Comparison of ENCODE assay signal across 8 mouse cellular contexts in genomic region chr10:93588796-93589195, GRCm38 (mm10). TPM values are rescaled to one million over a fixed set of nuclear protein-coding genes. Genes with fewer than 3 reads are reported as not detected.
DNase-seq lines count a peak whose midpoint lies in the region; ATAC-seq and TF ChIP-seq lines count a peak whose summit lies in the region.

No protein-coding gene starts in this region.

- peak overlapping the region; percentile 83 for H3K9ac ChIP-seq in intestine, embryonic 16.5 days (ENCODE audit: low read depth, low read length)
- H3K9ac ChIP-seq in neural tube, embryonic 14.5 days (replicated peaks; ENCODE audit: low read depth, low read length) = peak overlapping the region; percentile 86

- peak; percentile 38 for ATAC-seq in intestine, embryonic 16.5 days
- ATAC-seq in neural tube, embryonic 14.5 days (ENCODE audit: low read depth) = 0 out of 2 replicates have a peak, but pooled peaks have one; percentile 16

- no peak for TF ChIP-seq POLR2A in spleen, adult 2 months (IDR thresholded peaks at IDR 0.05; ENCODE audit: low read depth, low read length)

- 2% methylated on average over 11 of the region's 11 CpGs for WGBS in spleen, adult 2 months
- 2% methylated on average over 11 of the region's 11 CpGs for WGBS in intestine, embryonic 16.5 days
- under 1% methylated on average over 11 of the region's 11 CpGs for WGBS in neural tube, embryonic 14.5 days

- no peaks in the 10 kb centered on the region for H3K9me3 ChIP-seq in intestine, embryonic 16.5 days (ENCODE audit: control insufficient read depth, low read length)
- no peaks in the 10 kb centered on the region for H3K9me3 ChIP-seq in neural tube, embryonic 14.5 days (ENCODE audit: control insufficient read depth, low read length)

- H3K4me2 ChIP-seq in intestine, embryonic 16.5 days (ENCODE audit: low read depth, low read length) = peak overlapping the region; percentile 76
- peak overlapping the region; percentile 54 for H3K4me2 ChIP-seq in neural tube, embryonic 14.5 days (ENCODE audit: low read depth, low read length)

- peaks cover 6% of the 10 kb centered on the region for H3K4me1 ChIP-seq in spleen, adult 2 months (ENCODE audit: control insufficient read depth, insufficient read depth, insufficient read length)
- H3K4me1 ChIP-seq in intestine, embryonic 16.5 days (ENCODE audit: control insufficient read depth, insufficient read depth, low read length) = peaks cover 10% of the 10 kb centered on the region; the same call in 1 of the 2 replicates
- H3K4me1 ChIP-seq in neural tube, embryonic 14.5 days (ENCODE audit: control insufficient read depth, insufficient read depth, low read length) = peaks cover 9% of the 10 kb centered on the region

- no peak for TF ChIP-seq CTCF in spleen, adult 2 months (IDR thresholded peaks at IDR 0.05; ENCODE audit: extremely low read depth, insufficient read depth, insufficient read length, insufficient replicate concordance)

- peaks cover 2% of the 10 kb centered on the region; the same call in 1 of the 2 replicates for H3K36me3 ChIP-seq in spleen, adult 2 months (ENCODE audit: control insufficient read depth, insufficient read depth, low read length)
- no peaks in the 10 kb centered on the region for H3K36me3 ChIP-seq in intestine, embryonic 16.5 days (ENCODE audit: control insufficient read depth, insufficient read depth, low read length)
- H3K36me3 ChIP-seq in neural tube, embryonic 14.5 days (ENCODE audit: control insufficient read depth, insufficient read depth, low read length) = no peaks in the 10 kb centered on the region; the same call in 1 of the 2 replicates

- H3K27me3 ChIP-seq in spleen, adult 2 months (ENCODE audit: control insufficient read depth, insufficient read depth, low read length) = no peaks in the 10 kb centered on the region
- no peaks in the 10 kb centered on the region for H3K27me3 ChIP-seq in intestine, embryonic 16.5 days (replicated peaks; ENCODE audit: control insufficient read depth, insufficient read depth, low read length)
- no peaks in the 10 kb centered on the region; the same call in 1 of the 2 replicates for H3K27me3 ChIP-seq in neural tube, embryonic 14.5 days (ENCODE audit: control insufficient read depth, insufficient read depth, low read length)

- peak overlapping the region; percentile 79 for H3K4me3 ChIP-seq in spleen, adult 2 months (ENCODE audit: extremely low read depth, insufficient read depth, insufficient read length)
- peak overlapping the region; percentile 82 for H3K4me3 ChIP-seq in intestine, embryonic 16.5 days (ENCODE audit: low read length)
- peak overlapping the region; percentile 79 for H3K4me3 ChIP-seq in neural tube, embryonic 14.5 days (ENCODE audit: low read depth, low read length)

- intact Hi-C loops in left cerebral cortex, postnatal 4 days (cut with DNase I) = loop anchor here (10.0 kb wide), 1 partner anchor 104 kb away; the partner anchor contains the start of gene Hal

- peak overlapping the region; percentile 60 for H3K27ac ChIP-seq in spleen, adult 2 months (ENCODE audit: insufficient read depth, low read length)
- H3K27ac ChIP-seq in intestine, embryonic 16.5 days (ENCODE audit: low read length) = peak overlapping the region; percentile 47; the same call in 1 of the 2 replicates
- H3K27ac ChIP-seq in neural tube, embryonic 14.5 days (ENCODE audit: low read depth, low read length) = peak overlapping the region; percentile 83

- peak; percentile 27 for DNase-seq in cerebellum, adult 9-11 months
- DNase-seq in cerebellum, adult 11 months = no peak
- no peak for DNase-seq in spleen, adult 2 months (ENCODE audit: low read depth in 1 of 2, low spot score in 2 of 2)
- DNase-seq in spleen, adult 12 weeks (ENCODE audit: low spot score) = no peak
- DNase-seq in right cerebral cortex, postnatal 10 days (ENCODE audit: low spot score in 2 of 2) = no peak
- no peak for DNase-seq in left cerebral cortex, postnatal 4 days

RNA-seq across cellular contexts. Expression of gene Snrpf, which starts 0.7 kb away (rescaled TPM):
- polyA plus RNA-seq in spleen, adult 2 months (2012; rRNA removed) = 40.8 and 79.5 TPM in 2 replicates
- polyA plus RNA-seq in intestine, embryonic 16.5 days (2015; fragmentation: Nextera tagmentation; extraction: Ambion mirVana) = 88.2 and 94.6 TPM in 2 replicates
- polyA plus RNA-seq in neural tube, embryonic 14.5 days (2014; fragmentation: Nextera tagmentation; extraction: Ambion mirVana) = 60.5 and 69.8 TPM in 2 replicates
- total RNA-seq in left cerebral cortex, postnatal 4 days (2021) = 10 to 100 TPM; 16.5 to 17.1 TPM

RNA-seq across cellular contexts. Expression of gene Ccdc38, which starts 48.4 kb away (rescaled TPM):
- polyA plus RNA-seq in spleen, adult 2 months (2012; rRNA removed) = 0.02 TPM in 1 of 2 replicates, not detected in the other
- 0.10 and 0.17 TPM in 2 replicates for polyA plus RNA-seq in intestine, embryonic 16.5 days (2015; fragmentation: Nextera tagmentation; extraction: Ambion mirVana)
- 0.29 and 0.54 TPM in 2 replicates for polyA plus RNA-seq in neural tube, embryonic 14.5 days (2014; fragmentation: Nextera tagmentation; extraction: Ambion mirVana)
- total RNA-seq in left cerebral cortex, postnatal 4 days (2021) = not detected

RNA-seq across cellular contexts. Expression of gene Amdhd1, which starts 49.0 kb away (rescaled TPM):
- polyA plus RNA-seq in spleen, adult 2 months (2012; rRNA removed) = 0.04 and 0.11 TPM in 2 replicates
- polyA plus RNA-seq in intestine, embryonic 16.5 days (2015; fragmentation: Nextera tagmentation; extraction: Ambion mirVana) = 0.51 and 0.95 TPM in 2 replicates
- polyA plus RNA-seq in neural tube, embryonic 14.5 days (2014; fragmentation: Nextera tagmentation; extraction: Ambion mirVana) = not detected in 2 replicates
- total RNA-seq in left cerebral cortex, postnatal 4 days (2021) = 1 to 10 TPM; 1.1 to 1.4 TPM

RNA-seq across cellular contexts. Expression of gene Ntn4, which starts 51.7 kb away (rescaled TPM):
- 5.6 and 6.2 TPM in 2 replicates for polyA plus RNA-seq in spleen, adult 2 months (2012; rRNA removed)
- polyA plus RNA-seq in intestine, embryonic 16.5 days (2015; fragmentation: Nextera tagmentation; extraction: Ambion mirVana) = 0.22 and 0.23 TPM in 2 replicates
- 0.53 and 1.7 TPM in 2 replicates for polyA plus RNA-seq in neural tube, embryonic 14.5 days (2014; fragmentation: Nextera tagmentation; extraction: Ambion mirVana)
- total RNA-seq in left cerebral cortex, postnatal 4 days (2021) = 1 to 10 TPM; 7.3 to 7.7 TPM
